Mouse (Mus musculus): ENCODE data around the gene Mylip. TPM values are rescaled to one million over a fixed set of nuclear protein-coding genes. Genes with fewer than 3 reads are reported as not detected.

The Mylip gene
- polyA plus RNA-seq, 1 experiment = 4.7 TPM

DNA sequence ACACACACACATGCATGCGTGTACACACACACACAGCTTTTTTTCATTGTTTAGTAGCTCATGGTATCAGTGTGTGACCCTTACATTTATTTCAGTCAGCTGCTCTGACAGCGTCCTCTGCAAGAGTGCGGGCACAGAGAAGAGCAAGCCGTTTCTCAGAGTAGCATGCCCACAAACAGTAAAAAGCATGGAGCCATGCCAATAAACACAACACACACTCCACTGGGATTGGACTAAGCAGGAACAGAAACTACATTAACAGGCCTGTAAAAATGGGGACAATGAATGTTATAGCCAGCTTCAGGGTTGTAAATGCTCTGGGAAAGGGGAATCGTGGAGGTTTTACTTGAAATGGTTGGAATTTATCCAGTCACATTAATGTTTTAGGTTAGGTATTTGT is 50.7 kb downstream of the Mylip start:
- Histone ChIP-seq H3K4me3 (ENCODE audit: insufficient read depth, low read depth, low read length) (no peak overlapping the region), H3K4me1 (ENCODE audit: control insufficient read depth, insufficient read depth, insufficient read length, low read length) (peaks cover 19% of the 10 kb centered on the region), H3K27ac (replicated peaks; ENCODE audit: low read depth, low read length) (no peak overlapping the region)

GRCm38 (mm10) chr13:45442451-45442850 is 52.9 kb downstream of the Mylip start:
- Histone ChIP-seq H3K4me1 (ENCODE audit: control insufficient read depth, insufficient read depth, insufficient read length, low read length) (peaks cover 30% of the 10 kb centered on the region), H3K4me3 (ENCODE audit: insufficient read depth, low read depth, low read length) (no peak overlapping the region), H3K27ac (replicated peaks; ENCODE audit: low read depth, low read length) (peak overlapping the region; percentile 84)

DNA sequence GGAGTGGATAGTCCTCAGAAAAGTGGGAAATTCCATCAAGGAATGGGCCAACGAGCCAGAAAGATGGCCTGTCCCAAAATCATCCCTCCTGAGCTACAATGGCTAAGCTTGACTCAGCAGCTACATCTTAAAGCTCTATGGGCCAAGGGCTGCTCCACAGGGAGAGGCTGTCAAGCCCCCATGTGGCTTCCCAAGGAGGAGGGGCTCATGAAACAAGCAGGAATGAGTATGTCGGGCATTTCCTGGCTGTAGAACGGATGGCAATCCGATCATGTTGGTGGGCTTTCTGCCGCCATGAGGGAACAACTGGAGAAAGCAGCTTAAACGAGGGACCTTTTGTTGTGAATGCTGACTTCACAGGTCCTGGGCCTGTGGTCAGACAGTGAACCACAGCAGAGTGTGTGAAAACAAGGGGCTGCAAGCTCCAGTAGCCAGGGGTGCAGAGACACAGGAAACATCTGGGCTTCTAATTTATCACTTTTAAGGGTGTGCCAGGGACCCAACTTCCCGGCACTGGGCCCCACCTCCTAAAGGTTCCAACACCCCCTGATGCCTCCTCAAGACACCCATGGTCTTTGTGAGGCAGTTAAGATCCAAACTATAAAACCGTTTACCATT is 53.5 kb downstream of the Mylip start:
- Histone ChIP-seq H3K4me3 (ENCODE audit: insufficient read depth, low read depth, low read length) (no peak overlapping the region), H3K4me1 (ENCODE audit: control insufficient read depth, insufficient read depth, insufficient read length, low read length) (peaks cover 30% of the 10 kb centered on the region), H3K27ac (replicated peaks; ENCODE audit: low read depth, low read length) (peak overlapping the region; percentile 84)

DNA sequence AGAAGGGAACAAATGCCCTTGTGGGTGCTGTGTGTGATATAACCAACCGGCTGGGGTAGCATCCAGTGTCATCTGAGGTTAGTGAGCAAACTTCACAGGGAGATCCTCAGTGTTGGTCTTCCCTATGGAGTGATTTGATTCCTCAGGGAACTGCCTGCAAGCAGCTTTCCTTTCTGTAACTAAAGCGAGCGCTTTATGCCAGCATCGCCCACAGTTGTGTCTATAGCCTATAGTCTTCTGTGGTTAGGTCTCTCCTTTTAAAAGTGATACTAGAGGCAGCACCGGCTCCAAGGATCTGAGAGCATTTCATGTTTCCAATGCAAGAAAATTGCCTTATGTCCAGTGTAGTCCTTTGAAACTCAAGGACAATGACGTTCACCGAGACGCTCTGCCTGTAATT is 54.7 kb downstream of the Mylip start:
- no peak overlapping the region for H3K4me3 ChIP-seq (ENCODE audit: insufficient read depth, low read depth, low read length)
- peak overlapping the region; percentile 90 for H3K27ac ChIP-seq (replicated peaks; ENCODE audit: low read depth, low read length)
- H3K4me1 ChIP-seq (ENCODE audit: control insufficient read depth, insufficient read depth, insufficient read length, low read length) = peaks cover 30% of the 10 kb centered on the region

- no peak overlapping the region for H3K4me3 ChIP-seq (ENCODE audit: insufficient read depth, low read depth, low read length)
- H3K4me1 ChIP-seq (ENCODE audit: control insufficient read depth, insufficient read depth, insufficient read length, low read length) = peaks cover 30% of the 10 kb centered on the region
- H3K27ac ChIP-seq (replicated peaks; ENCODE audit: low read depth, low read length) = peak overlapping the region; percentile 90
Observed at GRCm38 (mm10) chr13:45444652-45445051, 55.1 kb downstream of the Mylip start.

DNA sequence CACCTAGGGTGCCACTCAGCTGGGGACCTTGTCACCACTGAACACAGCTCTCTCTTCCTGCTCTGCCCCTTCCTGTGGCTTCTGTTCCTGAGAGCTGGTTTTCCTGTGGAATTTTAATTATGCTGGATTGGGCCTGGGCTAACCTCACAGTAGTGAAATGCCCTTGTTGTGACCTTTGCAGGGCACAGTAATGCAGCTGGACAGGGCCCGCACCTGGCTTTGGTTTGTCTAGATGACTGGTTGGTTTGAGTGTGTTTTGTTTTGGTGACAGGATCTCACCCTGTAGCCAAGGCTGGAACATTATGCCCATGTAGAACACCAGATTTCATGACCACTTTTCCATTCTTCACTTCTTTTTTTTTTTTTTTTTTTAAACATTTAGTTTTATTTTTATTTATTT is 57.1 kb downstream of the Mylip start:
- H3K4me3 ChIP-seq (ENCODE audit: insufficient read depth, low read depth, low read length) = no peak overlapping the region

GRCm38 (mm10) chr13:45452437-45452836 is 62.9 kb downstream of the Mylip start:
- Histone ChIP-seq H3K4me3 (ENCODE audit: insufficient read depth, low read depth, low read length) (no peak overlapping the region), H3K4me1 (ENCODE audit: control insufficient read depth, insufficient read depth, insufficient read length, low read length) (peaks cover 14% of the 10 kb centered on the region), H3K27ac (replicated peaks; ENCODE audit: low read depth, low read length) (peak overlapping the region; percentile 78)

More for the DNA sequence above, 57.1 kb downstream of the Mylip start:
- Histone ChIP-seq H3K4me1 (ENCODE audit: control insufficient read depth, insufficient read depth, insufficient read length, low read length) (peaks cover 30% of the 10 kb centered on the region), H3K27ac (replicated peaks; ENCODE audit: low read depth, low read length) (peak overlapping the region; percentile 38)

- Histone ChIP-seq H3K4me3 (ENCODE audit: insufficient read depth, low read depth, low read length) (no peak overlapping the region), H3K4me1 (ENCODE audit: control insufficient read depth, insufficient read depth, insufficient read length, low read length) (peaks cover 14% of the 10 kb centered on the region), H3K27ac (replicated peaks; ENCODE audit: low read depth, low read length) (peak overlapping the region; percentile 65; the same call in 1 of the 2 replicates)
Observed at GRCm38 (mm10) chr13:45453033-45453432, 63.5 kb downstream of the Mylip start.

- Histone ChIP-seq H3K27ac (replicated peaks; ENCODE audit: low read depth, low read length) (peak overlapping the region; percentile 86), H3K4me3 (ENCODE audit: insufficient read depth, low read depth, low read length) (no peak overlapping the region), H3K4me1 (ENCODE audit: control insufficient read depth, insufficient read depth, insufficient read length, low read length) (peaks cover 14% of the 10 kb centered on the region)
Observed at GRCm38 (mm10) chr13:45454044-45454443, 64.5 kb downstream of the Mylip start.

- no peak overlapping the region for H3K4me3 ChIP-seq (ENCODE audit: insufficient read depth, low read depth, low read length)
- peaks cover 14% of the 10 kb centered on the region for H3K4me1 ChIP-seq (ENCODE audit: control insufficient read depth, insufficient read depth, insufficient read length, low read length)
- H3K27ac ChIP-seq (replicated peaks; ENCODE audit: low read depth, low read length) = peak overlapping the region; percentile 86
Observed at GRCm38 (mm10) chr13:45454641-45455040, 65.1 kb downstream of the Mylip start.

- H3K27ac ChIP-seq (replicated peaks; ENCODE audit: low read depth, low read length) = peak overlapping the region; percentile 89
- peak overlapping the region; percentile 26; the same call in 1 of the 2 replicates for H3K4me3 ChIP-seq (ENCODE audit: insufficient read depth, low read depth, low read length)
- H3K4me1 ChIP-seq (ENCODE audit: control insufficient read depth, insufficient read depth, insufficient read length, low read length) = peaks cover 14% of the 10 kb centered on the region
Observed at GRCm38 (mm10) chr13:45455108-45455861, 65.7 kb downstream of the Mylip start.

DNA sequence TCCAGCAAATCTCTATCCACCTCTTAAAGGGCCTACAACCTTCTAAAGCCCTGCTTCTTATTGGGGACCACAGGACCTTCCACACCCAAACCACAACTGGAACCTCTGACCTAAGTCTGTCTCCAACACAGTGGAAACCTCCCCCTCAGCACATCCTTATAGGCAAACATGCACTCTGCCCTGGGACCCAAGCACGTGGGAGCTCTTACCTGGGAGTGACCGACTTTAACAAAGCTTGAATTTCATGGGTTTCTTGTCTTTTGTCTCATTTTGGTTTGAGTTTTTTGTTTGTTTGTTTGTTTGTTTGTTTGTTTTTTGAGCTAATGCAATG is 66.3 kb downstream of the Mylip start:
- peak overlapping the region; percentile 89 for H3K27ac ChIP-seq (replicated peaks; ENCODE audit: low read depth, low read length)
- peaks cover 14% of the 10 kb centered on the region for H3K4me1 ChIP-seq (ENCODE audit: control insufficient read depth, insufficient read depth, insufficient read length, low read length)
- H3K4me3 ChIP-seq (ENCODE audit: insufficient read depth, low read depth, low read length) = no peak overlapping the region

DNA sequence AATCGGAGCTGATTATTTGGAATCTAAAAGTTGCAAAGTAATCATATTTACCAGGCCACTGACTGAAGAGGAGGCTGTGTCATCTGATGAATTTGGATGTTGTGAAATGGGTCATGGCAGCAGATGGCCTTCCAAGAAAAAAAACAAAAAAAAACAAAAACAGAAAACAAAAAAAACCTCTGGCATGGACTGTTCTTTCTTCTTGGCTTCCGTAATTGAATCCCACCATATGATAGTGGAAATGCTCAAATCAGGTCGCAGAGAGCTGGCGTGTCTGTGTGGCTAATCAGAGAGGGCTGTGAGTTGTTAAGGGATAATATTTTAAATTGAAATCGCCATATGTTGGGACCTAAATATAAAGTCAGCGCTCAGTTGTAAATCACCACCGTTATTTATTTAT is 67.9 kb downstream of the Mylip start:
- H3K4me1 ChIP-seq (ENCODE audit: control insufficient read depth, insufficient read depth, insufficient read length, low read length) = peaks cover 12% of the 10 kb centered on the region
- no peak overlapping the region for H3K4me3 ChIP-seq (ENCODE audit: insufficient read depth, low read depth, low read length)
- no peak overlapping the region for H3K27ac ChIP-seq (replicated peaks; ENCODE audit: low read depth, low read length)

DNA sequence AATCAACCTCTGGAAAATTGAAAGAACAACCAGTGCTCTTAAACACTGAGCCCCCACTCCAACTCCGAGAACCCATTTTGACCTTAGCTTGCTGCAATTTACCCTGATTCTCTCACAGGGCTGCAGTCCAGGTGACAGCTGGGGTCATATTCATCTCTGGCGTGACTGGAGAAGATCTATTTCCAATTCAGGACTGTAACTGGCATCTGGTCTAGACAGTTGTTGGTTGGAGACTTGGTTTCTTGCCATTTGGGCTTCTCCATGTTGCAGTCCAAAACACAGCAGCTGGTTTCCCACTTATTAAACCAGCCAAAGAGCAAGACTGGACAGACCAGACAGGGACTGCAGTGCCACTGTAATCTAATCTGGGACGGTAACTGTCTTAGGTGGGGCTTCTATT is 70.6 kb downstream of the Mylip start:
- Histone ChIP-seq H3K4me1 (ENCODE audit: control insufficient read depth, insufficient read depth, insufficient read length, low read length) (peaks cover 6% of the 10 kb centered on the region; the same call in 1 of the 2 replicates), H3K4me3 (ENCODE audit: insufficient read depth, low read depth, low read length) (no peak overlapping the region), H3K27ac (replicated peaks; ENCODE audit: low read depth, low read length) (no peak overlapping the region)

GRCm38 (mm10) chr13:45461370-45461958 is 71.9 kb downstream of the Mylip start:
- Histone ChIP-seq H3K4me3 (ENCODE audit: insufficient read depth, low read depth, low read length) (no peak overlapping the region), H3K27ac (replicated peaks; ENCODE audit: low read depth, low read length) (no peak overlapping the region), H3K4me1 (ENCODE audit: control insufficient read depth, insufficient read depth, insufficient read length, low read length) (no peaks in the 10 kb centered on the region)
